Mouse (Mus musculus) left cerebral cortex, adult 2 months (tissue): ENCODE measurements at regions not wholly inside any gene's neighbourhood (a gene's known extent, or its start where the extent isn't known, plus 50 kb on each side); places are given as distances from the start of the nearest gene placed in this dataset.

Experiments
- DNase-seq, 2 experiments: peaks; one replicate each; pipeline ENCODE4 v3.0.0; 2021 to 2022; ENCODE audit warnings: low spot score in 2 of 2, mixed read lengths in 1 of 2; ENCODE audit errors: extremely low spot score in 1 of 2
- H3K27ac ChIP-seq: fragments of 200-600 bp; 2 replicates; pipeline ENCODE4 v1.8.1; 2022
- H3K4me3 ChIP-seq: fragments of 200-600 bp; 2 replicates; pipeline ENCODE4 v1.8.1; 2022
- CTCF ChIP-seq: fragments of 200-600 bp; IDR thresholded peaks from 2 replicates; pipeline ENCODE4 v1.8.1; 2022; ENCODE audit warnings: antibody characterized with exemption, mild to moderate bottlenecking, moderate library complexity
- intact Hi-C: fragments of 180-260 bp; cut with DNase I; formaldehyde crosslinking; loops from one replicate; pipeline ENCODE4 v1.15.1; 2025

GRCm38 (mm10) chr11:17468431-17469165 is 211.2 kb downstream of the C1d start:
- Histone ChIP-seq H3K4me3 (no peak overlapping the region), H3K27ac (no peak overlapping the region)
- TF ChIP-seq CTCF: no peak
- intact Hi-C loops: no loop called here
- DNase-seq: no peak

- no peak for TF ChIP-seq CTCF
- intact Hi-C loops: no loop called here
- Histone ChIP-seq H3K27ac (no peak overlapping the region), H3K4me3 (no peak overlapping the region)
- no peak for DNase-seq
Observed at GRCm38 (mm10) chr11:17481436-17481996, 224.1 kb downstream of the C1d start.

GRCm38 (mm10) chr11:17483849-17484441 is 226.6 kb downstream of the C1d start:
- DNase-seq: no peak
- TF ChIP-seq CTCF: no peak
- intact Hi-C loops: no loop called here

GRCm38 (mm10) chr11:17501120-17502043 is 244.0 kb downstream of the C1d start:
- no peak for TF ChIP-seq CTCF
- H3K27ac ChIP-seq: no peak overlapping the region
- DNase-seq: no peak
- no peak overlapping the region for H3K4me3 ChIP-seq
- intact Hi-C loops: no loop called here

More at GRCm38 (mm10) chr11:17483849-17484441, 226.6 kb downstream of the C1d start:
- H3K4me3 ChIP-seq: no peak overlapping the region
- no peak overlapping the region for H3K27ac ChIP-seq

- no peak for DNase-seq
- Histone ChIP-seq H3K4me3 (no peak overlapping the region), H3K27ac (no peak overlapping the region)
- intact Hi-C loops: no loop called here
- TF ChIP-seq CTCF: no peak
Observed at GRCm38 (mm10) chr11:17502052-17502451, 244.7 kb downstream of the C1d start.

- TF ChIP-seq CTCF: no peak
Observed at GRCm38 (mm10) chr11:17522220-17522919, 265.0 kb downstream of the C1d start.

GRCm38 (mm10) chr11:17523329-17523728 is 265.9 kb downstream of the C1d start:
- no peak for DNase-seq
- intact Hi-C loops: no loop called here
- Histone ChIP-seq H3K4me3 (no peak overlapping the region), H3K27ac (no peak overlapping the region)
- TF ChIP-seq CTCF: no peak

More at GRCm38 (mm10) chr11:17522220-17522919, 265.0 kb downstream of the C1d start:
- DNase-seq: no peak
- Histone ChIP-seq H3K4me3 (no peak overlapping the region), H3K27ac (no peak overlapping the region)
- intact Hi-C loops: no loop called here

- no peak for DNase-seq
- H3K27ac ChIP-seq: no peak overlapping the region
- no peak overlapping the region for H3K4me3 ChIP-seq
- TF ChIP-seq CTCF: no peak
- intact Hi-C loops: no loop called here
Observed at GRCm38 (mm10) chr11:17524985-17525775, 267.8 kb downstream of the C1d start.

GRCm38 (mm10) chr11:17526476-17526875 is 269.1 kb downstream of the C1d start:
- no peak for DNase-seq
- TF ChIP-seq CTCF: no peak
- H3K27ac ChIP-seq: no peak overlapping the region
- H3K4me3 ChIP-seq: no peak overlapping the region
- intact Hi-C loops: no loop called here

- intact Hi-C loops: no loop called here
- TF ChIP-seq CTCF: no peak
- H3K4me3 ChIP-seq: no peak overlapping the region
- no peak overlapping the region for H3K27ac ChIP-seq
- no peak for DNase-seq
Observed at GRCm38 (mm10) chr11:17528609-17529008, 271.2 kb downstream of the C1d start.
